Mouse (Mus musculus): ENCODE data around the gene Atf6.

- TF ChIP-seq POLR2A (IDR thresholded peaks at IDR 0.05; ENCODE audit: extremely low read depth, insufficient read depth, low read length) (no peak), CTCF (IDR thresholded peaks at IDR 0.05; ENCODE audit: low read depth, low read length) (no peak)
Observed at GRCm38 (mm10) chr1:170709034-170709433, 158.5 kb downstream of the Atf6 start.

Data from liver, adult 2 months (tissue).